Comparison of ENCODE assay signal across 8 mouse cellular contexts in the genomic region with DNA sequence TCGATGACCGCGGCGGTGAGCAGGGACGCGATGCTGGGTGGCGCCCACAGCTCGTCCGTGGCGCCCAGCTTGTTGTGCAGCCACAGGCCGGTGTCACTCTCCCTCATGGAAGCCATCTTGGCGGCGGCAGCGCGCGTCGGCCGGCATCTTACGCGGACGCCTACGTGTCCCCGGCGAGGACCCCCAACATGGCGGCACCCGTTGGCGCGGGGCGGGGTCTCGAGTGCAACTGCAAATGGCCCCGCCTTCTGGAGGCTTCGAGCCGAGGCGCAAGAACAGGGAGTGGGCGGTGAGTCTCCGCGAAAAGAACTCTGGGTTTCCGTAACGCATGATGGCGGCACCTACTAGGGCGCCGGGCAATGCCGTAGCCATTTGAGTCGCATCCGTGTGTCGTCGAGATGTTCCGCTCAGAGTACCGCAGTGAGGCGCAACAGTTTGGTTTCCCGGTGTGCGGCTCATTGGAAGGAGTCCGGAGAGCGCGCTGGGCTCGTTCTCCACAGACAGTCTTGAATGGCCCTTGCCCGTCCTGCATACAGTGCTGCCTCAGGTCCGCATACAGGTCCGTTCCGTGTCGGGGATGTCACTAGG. TPM values are rescaled to one million over a fixed set of nuclear protein-coding genes. Genes with fewer than 3 reads are reported as not detected.
DNase-seq lines count a peak whose midpoint lies in the region; ATAC-seq and TF ChIP-seq lines count a peak whose summit lies in the region.

A gene (minus strand): TSS at position 294 of the 588 bp plus-strand sequence.

- no peaks in the 10 kb centered on the region for H3K27me3 ChIP-seq in E14TG2a.4 (ENCODE audit: insufficient read depth, low read length)
- no peaks in the 10 kb centered on the region for H3K27me3 ChIP-seq in forebrain, embryonic 12.5 days
- no peaks in the 10 kb centered on the region for H3K27me3 ChIP-seq in heart, postnatal 0 days (ENCODE audit: control insufficient read depth, insufficient read depth, low read length)
- no peaks in the 10 kb centered on the region for H3K27me3 ChIP-seq in liver, embryonic 16.5 days (ENCODE audit: control insufficient read depth, insufficient read depth, low read depth, low read length)
- no peaks in the 10 kb centered on the region for H3K27me3 ChIP-seq in neural tube, embryonic 13.5 days
- no peaks in the 10 kb centered on the region for H3K27me3 ChIP-seq in testis, adult 2 months (ENCODE audit: control insufficient read depth, insufficient read depth, low read length)

- H3K4me3 ChIP-seq in E14TG2a.4 (replicated peaks; ENCODE audit: low read length), result peak within 1 kb of the TSS; percentile 96
- H3K4me3 ChIP-seq in forebrain, embryonic 12.5 days (replicated peaks), result peak within 1 kb of the TSS; percentile 83
- peak within 1 kb of the TSS; percentile 98 for H3K4me3 ChIP-seq in heart, postnatal 0 days (ENCODE audit: low read depth, low read length)
- H3K4me3 ChIP-seq in liver, embryonic 16.5 days (ENCODE audit: low read depth, low read length), result peak within 1 kb of the TSS; percentile 98
- H3K4me3 ChIP-seq in neural tube, embryonic 13.5 days, result peak within 1 kb of the TSS; percentile 67
- H3K4me3 ChIP-seq in testis, adult 2 months (ENCODE audit: control insufficient read depth, low read depth, low read length), result peak within 1 kb of the TSS; percentile 96

- peak within 1 kb of the TSS; percentile 80 for H3K9ac ChIP-seq in forebrain, embryonic 12.5 days
- H3K9ac ChIP-seq in heart, postnatal 0 days (replicated peaks; ENCODE audit: low read depth, low read length), result peak within 1 kb of the TSS; percentile 94
- H3K9ac ChIP-seq in liver, embryonic 16.5 days (ENCODE audit: low read depth, low read length), result peak within 1 kb of the TSS; percentile 96
- peak within 1 kb of the TSS; percentile 83 for H3K9ac ChIP-seq in neural tube, embryonic 13.5 days

- WGBS in forebrain, embryonic 12.5 days, result under 1% methylated on average over 61 of the region's 61 CpGs
- WGBS in heart, postnatal 0 days, result under 1% methylated on average over 61 of the region's 61 CpGs
- WGBS in liver, embryonic 16.5 days (ENCODE audit: insufficient replicate concordance), result under 1% methylated on average over 61 of the region's 61 CpGs
- WGBS in neural tube, embryonic 13.5 days, result under 1% methylated on average over 61 of the region's 61 CpGs

- no peak for TF ChIP-seq CTCF in E14TG2a.4 (conservative IDR thresholded peaks at IDR 0.05; ENCODE audit: low read length)
- peak; percentile 26 for TF ChIP-seq CTCF in heart, postnatal 0 days (IDR thresholded peaks at IDR 0.05; ENCODE audit: low read depth)
- 0 out of 2 replicates have a peak, but pooled peaks have one; percentile 8 for TF ChIP-seq CTCF in testis, adult 2 months (IDR thresholded peaks at IDR 0.05; ENCODE audit: control insufficient read depth, insufficient read depth, insufficient replicate concordance, low read depth, low read length)

- peak; percentile 91 for TF ChIP-seq EP300 in heart, postnatal 0 days (IDR thresholded peaks at IDR 0.05; ENCODE audit: low read depth)

- peak; percentile 94 for DNase-seq in c-Kit-positive CD71-positive TER-119-positive erythroid progenitor cells, embryonic 14.5 days (ENCODE audit: low spot score)
- DNase-seq in heart, postnatal 0 days (ENCODE audit: low spot score), result peak; percentile 98
- peak; percentile 98 to 99 for DNase-seq in kidney, postnatal 4 days

- peaks cover 42% of the 10 kb centered on the region for H3K4me1 ChIP-seq in E14TG2a.4 (replicated peaks; ENCODE audit: low read depth, low read length)
- H3K4me1 ChIP-seq in forebrain, embryonic 12.5 days, result peaks cover 33% of the 10 kb centered on the region
- peaks cover 20% of the 10 kb centered on the region for H3K4me1 ChIP-seq in heart, postnatal 0 days (ENCODE audit: control insufficient read depth, insufficient read depth)
- peaks cover 22% of the 10 kb centered on the region for H3K4me1 ChIP-seq in liver, embryonic 16.5 days (ENCODE audit: control insufficient read depth, low read depth, low read length)
- H3K4me1 ChIP-seq in neural tube, embryonic 13.5 days (replicated peaks), result peaks cover 31% of the 10 kb centered on the region
- peaks cover 2% of the 10 kb centered on the region; the same call in 1 of the 2 replicates for H3K4me1 ChIP-seq in testis, adult 2 months (ENCODE audit: control insufficient read depth, insufficient read depth, low read length)

- peak within 1 kb of the TSS; percentile 61 for H3K4me2 ChIP-seq in forebrain, embryonic 12.5 days
- peak within 1 kb of the TSS; percentile 79 for H3K4me2 ChIP-seq in heart, postnatal 0 days (ENCODE audit: low read depth, low read length)
- H3K4me2 ChIP-seq in liver, embryonic 16.5 days (ENCODE audit: low read depth, low read length), result peak within 1 kb of the TSS; percentile 77
- H3K4me2 ChIP-seq in neural tube, embryonic 13.5 days, result peak within 1 kb of the TSS; percentile 69

- peak within 1 kb of the TSS; percentile 93 for H3K27ac ChIP-seq in forebrain, embryonic 12.5 days
- H3K27ac ChIP-seq in heart, postnatal 0 days (ENCODE audit: low read depth), result peak within 1 kb of the TSS; percentile 96
- H3K27ac ChIP-seq in liver, embryonic 16.5 days (ENCODE audit: low read length), result peak within 1 kb of the TSS; percentile 93
- peak within 1 kb of the TSS; percentile 97 for H3K27ac ChIP-seq in neural tube, embryonic 13.5 days (replicated peaks)
- peak within 1 kb of the TSS; percentile 95 for H3K27ac ChIP-seq in testis, adult 2 months (ENCODE audit: control insufficient read depth, insufficient read depth, low read depth, low read length)

- H3K36me3 ChIP-seq in E14TG2a.4 (ENCODE audit: insufficient read depth, low read length), result peaks cover 40% of the 10 kb centered on the region
- H3K36me3 ChIP-seq in forebrain, embryonic 12.5 days (replicated peaks), result peaks cover 9% of the 10 kb centered on the region
- H3K36me3 ChIP-seq in heart, postnatal 0 days (replicated peaks; ENCODE audit: control insufficient read depth, insufficient read depth, low read length), result no peaks in the 10 kb centered on the region
- no peaks in the 10 kb centered on the region; the same call in 1 of the 2 replicates for H3K36me3 ChIP-seq in liver, embryonic 16.5 days (ENCODE audit: control insufficient read depth, insufficient read depth)
- peaks cover 14% of the 10 kb centered on the region for H3K36me3 ChIP-seq in neural tube, embryonic 13.5 days
- no peaks in the 10 kb centered on the region; the same call in 1 of the 2 replicates for H3K36me3 ChIP-seq in testis, adult 2 months (ENCODE audit: control insufficient read depth, insufficient read depth, low read length)

- H3K9me3 ChIP-seq in E14TG2a.4 (ENCODE audit: low read length), result peaks cover 4% of the 10 kb centered on the region
- H3K9me3 ChIP-seq in forebrain, embryonic 12.5 days, result peaks cover 11% of the 10 kb centered on the region; the same call in 1 of the 2 replicates
- no peaks in the 10 kb centered on the region for H3K9me3 ChIP-seq in heart, postnatal 0 days (replicated peaks; ENCODE audit: control insufficient read depth, low read length)
- H3K9me3 ChIP-seq in liver, embryonic 16.5 days (replicated peaks; ENCODE audit: control insufficient read depth, low read length), result no peaks in the 10 kb centered on the region
- H3K9me3 ChIP-seq in neural tube, embryonic 13.5 days, result no peaks in the 10 kb centered on the region

- peak; percentile 98 for ATAC-seq in forebrain, embryonic 12.5 days (ENCODE audit: low FRiP score)
- ATAC-seq in heart, postnatal 0 days (ENCODE audit: insufficient read depth, low read depth), result peak; percentile 98
- ATAC-seq in liver, embryonic 16.5 days (ENCODE audit: low read depth), result peak; percentile 92
- ATAC-seq in neural tube, embryonic 13.5 days (ENCODE audit: low read depth), result peak; percentile 98

- TF ChIP-seq POLR2A in testis, adult 2 months (IDR thresholded peaks at IDR 0.05; ENCODE audit: control insufficient read depth, low read depth, low read length), result peak; percentile 89

RNA-seq across cellular contexts. Expression of the gene that starts here (rescaled TPM):
- polyA plus RNA-seq in forebrain, embryonic 12.5 days (2016; fragmentation: Nextera tagmentation; extraction: Ambion mirVana), result 63.7 and 73.8 TPM in 2 replicates
- total RNA-seq in heart, postnatal 0 days (2014; rRNA removed; ENCODE audit: low replicate concordance), result 16.1 and 20.6 TPM in 2 replicates
- polyA plus RNA-seq in heart, postnatal 0 days (2015; fragmentation: Nextera tagmentation; extraction: Ambion mirVana), result 18.1 and 18.9 TPM in 2 replicates
- 22.4 and 23.0 TPM in 2 replicates for polyA plus RNA-seq in liver, embryonic 16.5 days (2015; fragmentation: Nextera tagmentation; extraction: Ambion mirVana)
- 38.5 and 42.6 TPM in 2 replicates for polyA plus RNA-seq in neural tube, embryonic 13.5 days (2015; fragmentation: Nextera tagmentation; extraction: Ambion mirVana)
- 33.4 and 38.7 TPM in 2 replicates for polyA plus RNA-seq in testis, adult 2 months (2012; rRNA removed)

Comparison
In these comparisons a context has a peak if more than half of its experiments do, and no peak if none do; other contexts are left out.
1. Peak in every context shown above with its lines: DNase-seq, ATAC-seq, H3K4me3 ChIP-seq and H3K27ac ChIP-seq.